Mouse (Mus musculus) layer of hippocampus, adult 2 months (tissue): ENCODE results near the gene Adra1b. TPM values are rescaled to one million over a fixed set of nuclear protein-coding genes. Genes with fewer than 3 reads are reported as not detected.
A peak's percentile ranks its signal among the peaks of the same experiment; 100 is the strongest.

Source experiments
- DNase-seq, 2 experiments: peaks; one replicate each; pipeline ENCODE4 v3.0.0; 2022; ENCODE audit warnings: low spot score in 2 of 2
- H3K27ac ChIP-seq: fragments of 200-600 bp; 2 replicates; pipeline ENCODE4 v1.8.1; 2022
- H3K4me3 ChIP-seq: fragments of 200-600 bp; 2 replicates; pipeline ENCODE4 v1.8.1; 2022; ENCODE audit warnings: mild to moderate bottlenecking
- CTCF ChIP-seq: fragments of 200-600 bp; conservative IDR thresholded peaks from 2 replicates; pipeline ENCODE4 v1.8.1; 2022; ENCODE audit warnings: antibody characterized with exemption, mild to moderate bottlenecking, moderate library complexity
- total RNA-seq, 2 experiments: library from RNA; stranded (reverse); gene quantifications; 2 replicates each; pipeline ENCODE4 v1.2.3; 2021

Gene Adra1b
- total RNA-seq, 2 experiments from 2014 or later = 3.3 to 3.8 TPM

- no peak for DNase-seq
- Histone ChIP-seq H3K27ac (no peak overlapping the region), H3K4me3 (no peak overlapping the region)
- no peak for TF ChIP-seq CTCF
Measured at GRCm38 (mm10) chr11:43831530-43831929, 69.5 kb downstream of the Adra1b start.

- DNase-seq = no peak
- Histone ChIP-seq H3K4me3 (no peak overlapping the region), H3K27ac (no peak overlapping the region)
- TF ChIP-seq CTCF = no peak
Measured at GRCm38 (mm10) chr11:43826769-43827168, 74.2 kb downstream of the Adra1b start.

- DNase-seq = no peak
- no peak for TF ChIP-seq CTCF
- Histone ChIP-seq H3K27ac (no peak overlapping the region), H3K4me3 (no peak overlapping the region)
Measured at GRCm38 (mm10) chr11:43823349-43823748, 77.7 kb downstream of the Adra1b start.

- TF ChIP-seq CTCF = no peak
- H3K4me3 ChIP-seq = no peak overlapping the region
- no peak for DNase-seq
- H3K27ac ChIP-seq = no peak overlapping the region
Measured at GRCm38 (mm10) chr11:43820552-43821460, 80.2 kb downstream of the Adra1b start.

- no peak for DNase-seq
- no peak for TF ChIP-seq CTCF
- Histone ChIP-seq H3K27ac (no peak overlapping the region), H3K4me3 (no peak overlapping the region)
Measured at GRCm38 (mm10) chr11:43817368-43817923, 83.6 kb downstream of the Adra1b start.

GRCm38 (mm10) chr11:43812535-43812934, 88.5 kb downstream of the Adra1b start:
- H3K27ac ChIP-seq = no peak overlapping the region
- no peak for DNase-seq
- no peak for TF ChIP-seq CTCF
- H3K4me3 ChIP-seq = no peak overlapping the region

- no peak for TF ChIP-seq CTCF
- no peak overlapping the region for H3K27ac ChIP-seq
- no peak for DNase-seq
- no peak overlapping the region for H3K4me3 ChIP-seq
Measured at GRCm38 (mm10) chr11:43807732-43808131, 93.3 kb downstream of the Adra1b start.

- Histone ChIP-seq H3K27ac (no peak overlapping the region), H3K4me3 (no peak overlapping the region)
- DNase-seq = no peak
- TF ChIP-seq CTCF = no peak
Measured at GRCm38 (mm10) chr11:43795992-43796391, 105.0 kb downstream of the Adra1b start.

GRCm38 (mm10) chr11:43790446-43790845, 110.6 kb downstream of the Adra1b start:
- Histone ChIP-seq H3K27ac (no peak overlapping the region), H3K4me3 (no peak overlapping the region)
- TF ChIP-seq CTCF = no peak
- DNase-seq = no peak

GRCm38 (mm10) chr11:43783772-43784171, 117.2 kb downstream of the Adra1b start:
- Histone ChIP-seq H3K4me3 (no peak overlapping the region), H3K27ac (no peak overlapping the region)
- peak; percentile 53 to 90 for DNase-seq
- TF ChIP-seq CTCF = peak; percentile 95

GRCm38 (mm10) chr11:43783106-43783505, 117.9 kb downstream of the Adra1b start:
- TF ChIP-seq CTCF = no peak
- H3K27ac ChIP-seq = no peak overlapping the region

GRCm38 (mm10) chr11:43779551-43779950, 121.5 kb downstream of the Adra1b start:
- H3K27ac ChIP-seq = no peak overlapping the region
- DNase-seq = no peak
- TF ChIP-seq CTCF = no peak
- no peak overlapping the region for H3K4me3 ChIP-seq

More at GRCm38 (mm10) chr11:43783106-43783505, 117.9 kb downstream of the Adra1b start:
- DNase-seq = no peak
- H3K4me3 ChIP-seq = no peak overlapping the region

- no peak overlapping the region for H3K27ac ChIP-seq
- TF ChIP-seq CTCF = no peak
- H3K4me3 ChIP-seq = 0 out of 2 replicates have a peak overlapping the region, but pooled peaks have one; percentile 28
- DNase-seq = no peak
Measured at GRCm38 (mm10) chr11:43776324-43776694, 124.7 kb downstream of the Adra1b start.
